Mouse (Mus musculus): ENCODE data around the gene Galnt3.
A peak's percentile ranks its signal among the peaks of the same experiment; 100 is the strongest.

Gene Galnt3

DNA sequence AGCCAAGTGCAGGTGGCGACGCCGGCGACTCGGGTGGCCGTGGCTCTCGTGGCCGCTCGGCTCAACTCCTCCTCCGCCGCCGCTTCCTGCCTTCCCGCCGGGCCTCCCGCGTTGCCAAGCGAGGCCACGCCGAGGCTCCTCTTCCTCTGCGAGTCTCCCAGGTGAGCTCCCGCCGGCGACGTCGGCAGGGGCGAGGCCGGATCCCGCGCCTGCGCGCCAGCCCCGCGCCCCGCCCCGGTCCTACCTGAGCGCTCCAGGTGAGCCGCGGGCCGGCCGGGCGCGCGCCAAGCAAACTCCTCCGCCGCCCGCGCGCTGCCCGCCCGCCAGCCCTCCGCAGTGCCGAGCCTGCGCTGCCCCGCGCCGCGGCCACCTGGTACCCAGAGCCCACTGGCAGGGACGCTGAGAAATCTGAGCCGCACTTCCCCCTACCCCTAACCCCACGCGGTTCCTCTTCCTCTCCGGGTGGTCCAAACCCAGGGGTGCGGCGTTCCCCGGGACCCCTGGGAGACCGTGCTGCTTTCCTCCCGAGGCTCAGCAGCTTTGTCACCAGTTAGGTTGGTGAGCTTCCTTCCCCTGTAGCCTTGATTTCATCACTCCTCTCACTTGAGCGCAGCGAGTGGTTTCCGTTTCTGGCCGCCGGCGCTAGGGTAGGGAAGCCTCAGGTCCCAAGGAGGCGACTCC lies at the start of gene Galnt3:
Galnt3 (minus strand) TSS at position 404 of the 681 bp plus-strand sequence.
- no peak for DNase-seq (ENCODE audit: low spot score)

- no peak for DNase-seq (ENCODE audit: low spot score)
Measured at GRCm38 (mm10) chr2:66173134-66173533, 48.3 kb upstream of the Galnt3 start.

GRCm38 (mm10) chr2:66171643-66172042 lies 46.8 kb upstream of the Galnt3 start:
- DNase-seq (ENCODE audit: low spot score), result no peak

- no peak for DNase-seq (ENCODE audit: low spot score)
Measured at GRCm38 (mm10) chr2:66170721-66171120, 45.9 kb upstream of the Galnt3 start.

GRCm38 (mm10) chr2:66165025-66165424 lies 40.2 kb upstream of the Galnt3 start:
- DNase-seq (ENCODE audit: low spot score), result no peak

DNA sequence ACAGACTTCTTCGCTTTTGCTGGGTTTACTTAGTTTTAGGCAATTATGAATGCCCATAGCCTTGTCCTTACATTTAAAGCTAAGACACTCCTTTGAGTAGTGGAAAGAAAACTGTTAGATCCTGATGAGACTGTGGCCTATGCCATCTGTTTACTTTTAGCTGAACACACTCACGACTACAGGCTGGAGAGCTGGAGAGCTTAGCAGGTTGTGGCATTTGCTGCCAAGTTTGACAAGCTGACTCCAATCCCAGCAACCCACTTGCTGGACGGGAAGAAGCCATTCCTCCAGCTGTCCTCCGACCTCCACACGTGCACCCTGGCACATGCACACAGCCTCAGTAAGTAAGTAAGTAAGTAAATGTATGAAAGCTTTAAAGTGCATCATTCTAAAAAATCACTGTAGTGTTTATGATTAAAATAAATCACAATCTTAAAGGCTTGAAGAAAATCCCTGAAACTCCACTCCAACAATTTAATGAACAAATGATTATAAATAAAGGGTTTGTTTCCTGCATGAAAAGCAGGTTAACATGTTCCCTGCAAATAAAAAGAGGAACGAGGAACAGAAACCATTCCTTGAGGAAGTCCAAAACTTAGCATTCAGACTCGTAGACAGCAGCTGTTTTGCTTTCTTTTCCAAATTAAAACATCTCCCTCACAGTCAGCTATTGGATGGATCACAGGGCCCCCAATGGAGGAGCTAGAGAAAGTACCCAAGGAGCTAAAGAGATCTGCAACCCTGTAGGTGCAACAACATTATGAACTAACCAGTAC lies 33.5 kb upstream of the Galnt3 start:
- no peak for DNase-seq (ENCODE audit: low spot score)

GRCm38 (mm10) chr2:66151436-66151835 lies 26.6 kb upstream of the Galnt3 start:
- no peak for DNase-seq (ENCODE audit: low spot score)

DNA sequence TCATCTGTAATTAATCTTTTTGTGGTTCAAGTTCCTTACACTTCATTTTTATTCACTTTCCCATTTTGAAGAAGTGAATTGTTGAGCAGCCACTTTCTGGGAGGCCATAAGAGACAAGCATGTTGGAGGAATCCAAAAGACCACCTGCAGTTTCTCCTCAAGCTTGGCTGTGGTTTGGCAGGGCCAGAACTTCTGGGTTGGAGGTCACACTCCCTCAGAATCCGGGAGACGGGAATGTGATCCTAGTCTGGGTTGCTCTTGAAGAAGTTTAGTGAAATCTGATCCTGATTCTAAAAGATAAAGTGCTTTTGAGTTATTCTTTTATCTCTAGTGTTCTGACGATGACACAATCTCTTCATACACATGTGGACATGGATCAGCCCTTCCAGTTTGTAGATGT lies 25.7 kb upstream of the Galnt3 start:
- no peak for DNase-seq (ENCODE audit: low spot score)

- DNase-seq (ENCODE audit: low spot score), result no peak
Measured at GRCm38 (mm10) chr2:66148654-66149230, 23.9 kb upstream of the Galnt3 start.

- DNase-seq (ENCODE audit: low spot score), result peak; percentile 13
Measured at GRCm38 (mm10) chr2:66146473-66146872, 21.7 kb upstream of the Galnt3 start.

DNA sequence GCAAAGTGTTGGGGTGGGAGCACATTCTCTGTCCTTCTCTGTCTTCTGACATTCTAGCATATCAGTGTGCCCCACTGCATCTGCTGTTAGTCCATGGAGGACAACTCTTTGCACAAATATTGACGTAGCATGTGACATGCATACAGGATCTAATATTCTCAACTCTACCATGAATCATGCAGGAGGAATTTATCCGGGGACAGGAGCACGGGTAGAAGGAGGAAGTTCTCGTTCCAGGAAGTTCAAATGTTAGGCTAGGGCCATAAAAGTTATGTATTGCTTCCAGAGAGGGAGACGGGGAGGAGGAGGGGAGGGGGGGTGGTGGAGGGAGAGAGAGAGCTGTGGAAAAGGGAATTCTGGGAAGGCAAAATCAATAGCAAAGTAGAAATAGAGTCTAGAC lies 20.0 kb upstream of the Galnt3 start:
- DNase-seq (ENCODE audit: low spot score), result no peak

GRCm38 (mm10) chr2:66143284-66143683 lies 18.5 kb upstream of the Galnt3 start:
- no peak for DNase-seq (ENCODE audit: low spot score)

- no peak for DNase-seq (ENCODE audit: low spot score)
Measured at GRCm38 (mm10) chr2:66142711-66143110, 17.9 kb upstream of the Galnt3 start.

DNA sequence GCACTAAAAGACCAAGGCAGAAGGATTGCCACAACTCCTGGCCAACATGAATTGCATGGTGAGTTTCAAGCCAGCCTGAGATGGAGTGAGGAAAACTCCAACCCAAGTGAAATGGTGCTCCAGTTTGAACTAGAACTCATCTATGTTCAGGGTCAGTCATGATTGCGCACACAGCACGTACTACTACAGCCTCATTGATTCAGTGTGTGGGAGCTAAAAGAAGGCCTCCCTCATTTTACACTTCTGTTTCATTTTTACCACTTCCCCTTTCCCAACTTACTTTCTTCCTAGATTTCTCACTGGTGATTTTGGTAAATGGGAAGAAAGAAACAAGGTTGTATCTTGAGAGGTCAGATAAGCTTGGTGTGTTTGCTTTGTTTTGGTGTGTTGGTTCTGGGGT lies 17.5 kb upstream of the Galnt3 start:
- DNase-seq (ENCODE audit: low spot score), result no peak

DNA sequence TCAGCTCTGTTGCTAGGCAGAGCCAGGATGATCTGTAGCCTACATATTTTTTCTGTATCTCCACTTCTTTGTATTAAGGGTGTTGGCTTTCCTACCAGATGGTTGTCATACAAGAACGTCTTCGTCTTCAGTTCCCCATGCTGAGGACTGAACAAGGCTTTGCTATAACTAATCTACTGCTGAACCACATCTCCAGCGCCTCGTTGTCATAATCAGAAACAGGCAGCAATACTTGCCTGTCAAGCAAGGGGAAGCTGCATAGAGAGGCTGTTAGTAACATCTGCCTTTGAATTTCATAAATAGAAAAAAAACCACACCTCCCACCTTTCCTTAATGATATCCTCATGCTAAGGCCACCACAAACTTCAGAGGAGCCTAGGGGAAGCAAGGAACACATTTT lies 15.5 kb upstream of the Galnt3 start:
- DNase-seq (ENCODE audit: low spot score), result no peak

- no peak for DNase-seq (ENCODE audit: low spot score)
Measured at GRCm38 (mm10) chr2:66131862-66132544, 7.2 kb upstream of the Galnt3 start.

DNA sequence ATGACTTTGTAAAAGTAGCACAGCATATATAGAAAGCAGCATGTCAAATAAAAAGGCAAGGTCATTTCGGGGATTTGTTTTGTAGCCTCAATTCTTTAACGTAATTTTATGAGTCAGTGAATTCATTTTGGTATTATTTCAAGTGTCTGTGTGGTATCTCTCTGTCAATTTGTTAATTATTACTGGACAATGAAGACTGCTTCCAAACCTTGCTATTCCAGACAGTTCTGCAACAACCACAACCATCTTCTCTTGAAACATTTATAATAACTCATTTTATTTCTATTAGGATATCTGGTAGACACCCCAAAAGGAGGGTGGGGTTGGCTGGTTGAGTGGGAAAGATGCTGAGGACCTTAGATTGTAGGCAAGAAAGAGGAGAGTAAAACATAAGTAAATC lies 4.1 kb upstream of the Galnt3 start:
- no peak for DNase-seq (ENCODE audit: low spot score)

DNA sequence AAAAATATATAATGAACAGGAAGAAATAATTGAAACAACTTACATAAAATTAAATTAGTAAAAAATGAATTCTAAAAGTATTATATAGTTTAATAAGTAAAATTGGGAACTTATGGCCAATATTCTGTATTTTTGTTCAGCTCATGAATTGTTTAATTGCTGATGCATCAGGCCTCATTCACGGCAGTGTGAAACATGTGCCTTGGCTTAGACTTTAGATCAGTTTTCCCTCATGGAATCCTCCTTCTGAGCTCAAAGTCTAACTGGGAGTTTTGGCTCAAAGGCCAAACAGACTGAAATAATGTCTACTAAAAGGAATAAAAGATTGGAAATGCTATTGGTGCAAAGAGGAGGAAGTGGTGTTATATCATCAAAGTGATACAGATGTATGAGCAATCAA lies 2.7 kb upstream of the Galnt3 start:
- DNase-seq (ENCODE audit: low spot score), result no peak

DNA sequence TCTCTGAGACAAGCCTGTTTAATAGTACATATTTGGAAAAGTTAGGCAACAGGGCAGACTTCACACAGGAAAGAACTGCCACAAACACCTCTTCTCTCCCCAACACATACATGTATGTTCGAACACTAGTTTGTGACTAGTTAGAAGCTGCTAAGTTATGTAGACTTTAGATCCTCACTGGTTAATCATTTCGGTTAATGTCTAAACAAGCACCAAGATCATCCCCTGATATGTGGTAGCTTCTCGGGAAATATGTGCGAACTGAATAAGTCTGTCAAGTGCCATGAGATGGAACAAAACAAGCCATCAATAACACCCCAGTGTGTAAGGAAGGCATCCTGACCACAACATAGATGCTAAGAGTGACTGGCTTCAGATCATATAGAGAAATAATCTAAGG lies 2.1 kb upstream of the Galnt3 start:
- DNase-seq (ENCODE audit: low spot score), result no peak

- DNase-seq (ENCODE audit: low spot score), result no peak
Measured at GRCm38 (mm10) chr2:66123756-66124589, 821 bp downstream of the Galnt3 start.

- DNase-seq (ENCODE audit: low spot score), result no peak
Measured at GRCm38 (mm10) chr2:66117686-66118085, 7.1 kb downstream of the Galnt3 start.

Measured in left cerebral cortex, adult 11 months (tissue).